Mouse (Mus musculus): ENCODE measurements around the gene Cxcl12.

The Cxcl12 gene

GRCm38 (mm10) chr6:117168321-117169011, at the start of gene Cxcl12:
Gene Cxcl12 (plus strand): TSS chr6:117168535.
- no peak for DNase-seq (ENCODE audit: low read depth, low spot score)

GRCm38 (mm10) chr6:117122074-117122473, 46.3 kb upstream of the Cxcl12 start:
- no peak for DNase-seq (ENCODE audit: low read depth, low spot score)

DNA sequence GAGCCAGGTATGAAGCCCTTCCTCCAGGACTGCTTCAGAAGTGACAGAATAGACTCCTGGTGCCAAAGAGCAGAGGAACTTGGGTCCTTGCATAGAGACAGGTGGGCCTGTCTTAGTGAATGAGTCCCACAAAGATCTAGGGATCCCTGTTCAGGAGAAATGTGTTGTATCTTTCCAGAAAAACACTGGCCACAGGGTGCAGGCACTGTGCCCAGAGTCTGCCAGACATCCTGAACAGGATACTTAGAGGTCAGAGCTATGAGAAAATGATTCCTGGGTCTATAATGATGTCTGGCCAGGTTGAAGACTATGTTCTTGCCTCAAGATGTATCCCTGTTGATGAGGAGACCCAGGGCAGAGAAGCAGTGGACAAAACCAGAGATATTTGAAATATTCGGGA, 42.0 kb upstream of the Cxcl12 start:
- DNase-seq (ENCODE audit: low read depth, low spot score): no peak

GRCm38 (mm10) chr6:117129443-117129842, 38.9 kb upstream of the Cxcl12 start:
- no peak for DNase-seq (ENCODE audit: low read depth, low spot score)

DNA sequence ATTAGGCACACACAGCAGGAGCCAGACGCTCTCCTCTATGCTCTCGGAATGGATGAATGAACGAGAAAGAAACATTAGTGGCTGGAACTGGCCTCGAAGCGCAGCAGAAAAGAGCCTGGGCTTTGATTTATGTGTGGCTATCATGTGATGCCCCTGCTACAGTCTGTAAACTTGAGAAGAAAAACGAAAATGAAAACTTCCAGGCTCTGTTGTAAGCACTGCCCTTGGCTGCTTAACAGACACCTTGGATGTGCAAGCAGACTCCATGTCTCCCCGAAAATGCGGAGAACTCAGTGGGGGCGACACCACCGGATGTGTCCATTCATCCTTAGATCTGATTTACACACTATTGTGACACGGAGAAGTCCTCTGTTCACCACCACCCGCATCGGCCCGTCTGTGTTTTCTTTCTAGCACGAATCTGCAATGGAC, 37.6 kb upstream of the Cxcl12 start:
- no peak for DNase-seq (ENCODE audit: low read depth, low spot score)

DNA sequence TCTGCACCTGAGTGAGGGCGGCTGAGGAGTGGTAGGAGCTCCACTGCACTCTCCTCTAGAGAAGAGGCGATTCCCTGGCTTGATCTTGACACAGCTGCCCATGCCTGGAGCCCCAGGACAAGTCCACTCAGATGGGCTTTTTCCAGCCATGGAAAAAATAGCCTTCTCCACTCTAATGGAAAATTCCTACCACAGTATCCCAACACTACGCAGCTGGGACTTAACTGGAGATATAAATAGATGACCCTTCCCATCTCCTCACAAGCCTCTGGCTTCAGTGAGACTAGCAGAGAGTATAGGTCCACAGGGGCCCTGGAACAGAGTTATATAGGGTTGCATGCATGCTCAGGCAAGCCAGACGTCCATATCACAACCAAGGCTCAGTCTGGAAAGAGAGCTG, 33.8 kb upstream of the Cxcl12 start:
- no peak for DNase-seq (ENCODE audit: low read depth, low spot score)

- DNase-seq (ENCODE audit: low read depth, low spot score): no peak
These were observed 30.6 kb upstream of the Cxcl12 start for GRCm38 (mm10) chr6:117137735-117138134.

DNA sequence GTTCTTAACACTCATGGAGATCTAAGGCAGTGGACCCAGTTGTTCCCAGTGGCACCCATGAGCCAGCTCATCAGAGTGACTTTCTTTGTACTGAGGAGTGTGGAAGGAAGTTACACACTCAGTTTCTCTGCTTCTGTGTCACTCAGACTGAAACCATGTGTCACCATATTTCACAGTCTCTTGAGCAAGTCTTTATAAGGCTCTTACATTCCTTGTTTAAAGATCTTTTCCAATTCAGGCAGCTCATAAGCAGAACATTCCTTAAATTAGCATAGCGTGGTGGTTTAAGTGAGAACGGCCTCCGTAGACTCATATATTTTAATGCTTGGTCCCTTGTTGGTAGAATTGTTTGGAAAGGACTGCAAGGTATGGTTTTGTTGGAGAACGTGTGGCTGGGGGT, 27.4 kb upstream of the Cxcl12 start:
- peak; percentile 38 for DNase-seq (ENCODE audit: low read depth, low spot score)

DNA sequence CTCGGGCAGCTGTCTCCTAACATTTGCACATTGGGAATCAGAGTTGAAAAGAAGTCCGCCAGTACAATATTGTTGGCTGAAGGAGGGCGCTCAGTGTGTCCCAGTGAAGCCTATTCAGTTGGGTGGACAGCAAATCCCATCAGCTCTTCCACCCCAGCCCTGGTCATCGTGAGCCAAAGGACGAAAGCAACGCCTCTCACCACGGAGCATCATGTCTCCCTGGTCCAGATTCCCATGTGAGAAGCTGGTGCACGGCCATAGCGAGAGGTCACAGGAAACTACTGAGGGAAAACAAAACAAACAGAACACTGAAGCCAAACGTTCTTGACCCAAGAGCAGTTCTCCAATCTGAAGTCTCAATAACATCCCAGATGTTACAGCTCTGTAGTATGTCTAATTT, 21.4 kb upstream of the Cxcl12 start:
- DNase-seq (ENCODE audit: low read depth, low spot score): no peak

DNA sequence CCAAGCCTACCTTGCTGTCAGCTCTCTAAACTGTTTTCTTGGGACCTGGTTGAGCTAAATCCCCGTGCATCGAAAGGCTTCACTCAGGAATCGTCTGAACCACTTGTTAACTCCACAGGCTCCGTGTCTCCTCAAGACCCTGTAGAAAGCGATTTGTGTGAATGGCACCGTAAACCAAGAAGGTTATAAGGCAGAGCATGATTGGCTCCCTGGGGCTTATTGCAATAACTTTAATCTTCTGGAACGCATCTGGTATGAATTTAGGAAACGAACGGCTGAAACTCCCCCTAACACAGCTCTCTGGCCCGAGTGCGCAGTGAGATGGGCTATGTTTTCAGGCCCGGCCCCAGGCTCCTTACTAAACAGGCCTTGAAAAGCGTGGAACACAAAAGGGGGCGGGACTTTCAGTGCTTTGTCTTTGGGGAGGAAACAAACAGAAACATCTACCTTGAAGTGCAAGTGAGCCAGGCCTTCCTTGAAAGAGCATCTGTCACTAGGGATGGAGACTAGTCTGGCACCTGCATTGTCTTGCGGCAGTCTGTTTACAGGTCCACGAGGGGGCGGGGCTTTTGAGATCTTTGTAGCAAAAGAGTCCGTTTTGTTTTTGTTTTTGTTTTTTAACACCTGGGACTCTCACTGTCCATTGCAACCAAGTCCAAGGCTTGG, 16.7 kb upstream of the Cxcl12 start:
- no peak for DNase-seq (ENCODE audit: low read depth, low spot score)

DNA sequence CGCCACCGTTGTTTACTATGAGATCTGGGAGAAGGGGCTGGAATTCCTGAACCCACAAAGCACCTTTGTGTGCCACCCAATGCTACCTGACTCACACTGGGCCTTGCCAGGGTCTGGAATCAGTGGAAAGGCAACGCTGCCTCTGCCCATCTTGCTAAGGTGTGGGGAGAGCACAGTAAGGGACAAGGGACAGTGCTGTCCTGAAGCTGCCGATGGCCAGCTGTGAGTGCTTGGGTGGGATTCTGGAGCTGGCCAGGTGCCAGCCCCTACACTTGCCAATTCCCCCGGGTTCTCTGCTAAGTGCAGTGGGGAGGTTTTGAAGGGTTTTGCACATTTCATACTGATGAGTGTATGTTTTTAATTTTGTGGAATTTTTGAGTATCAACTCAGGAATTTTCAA, 15.3 kb upstream of the Cxcl12 start:
- DNase-seq (ENCODE audit: low read depth, low spot score): no peak

DNA sequence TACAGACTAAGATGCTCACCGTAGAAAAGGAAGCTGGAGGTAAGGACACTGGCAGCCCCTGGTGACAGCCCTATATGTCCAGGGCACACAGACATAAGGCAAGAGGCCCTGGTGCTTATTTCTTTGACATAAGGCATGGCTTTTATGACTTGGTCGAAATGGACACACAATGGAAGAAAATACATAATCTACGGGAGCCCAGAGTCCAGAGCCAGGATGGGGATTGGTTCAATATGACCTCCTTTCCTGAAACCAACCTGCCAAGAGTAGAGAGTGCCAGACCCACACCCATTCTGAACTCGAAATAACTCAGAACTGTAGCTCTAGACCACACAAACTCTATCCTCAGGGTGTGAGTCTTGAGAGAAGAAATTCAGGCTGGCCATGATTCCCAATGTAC, 11.5 kb upstream of the Cxcl12 start:
- no peak for DNase-seq (ENCODE audit: low read depth, low spot score)

- no peak for DNase-seq (ENCODE audit: low read depth, low spot score)
These were observed 8.3 kb upstream of the Cxcl12 start for GRCm38 (mm10) chr6:117159710-117160690.

GRCm38 (mm10) chr6:117163486-117163885, 4.8 kb upstream of the Cxcl12 start:
- no peak for DNase-seq (ENCODE audit: low read depth, low spot score)

- DNase-seq (ENCODE audit: low read depth, low spot score): peak; percentile 79
These were observed 1.5 kb upstream of the Cxcl12 start for GRCm38 (mm10) chr6:117166581-117167425.

DNA sequence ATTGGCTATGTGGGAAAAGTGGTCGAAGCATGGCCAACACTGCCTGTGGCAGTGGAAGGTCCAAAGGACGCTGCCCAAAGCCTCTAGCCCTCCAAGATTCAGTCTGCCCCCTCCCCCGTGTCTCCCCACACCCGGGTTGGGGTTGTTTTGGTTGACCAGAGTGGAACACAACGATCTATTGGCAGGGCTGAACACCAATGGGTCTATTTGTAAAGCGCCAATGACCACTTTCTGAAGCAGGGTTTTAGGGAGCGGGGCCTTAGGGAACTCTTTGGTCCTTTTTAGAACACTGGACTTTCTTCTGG, 957 bp upstream of the Cxcl12 start:
- DNase-seq (ENCODE audit: low read depth, low spot score): no peak

- no peak for DNase-seq (ENCODE audit: low read depth, low spot score)
These were observed 945 bp downstream of the Cxcl12 start for GRCm38 (mm10) chr6:117169051-117169909.

GRCm38 (mm10) chr6:117169910-117170747, 1.8 kb downstream of the Cxcl12 start:
- no peak for DNase-seq (ENCODE audit: low read depth, low spot score)

- DNase-seq (ENCODE audit: low read depth, low spot score): no peak
These were observed 4.0 kb downstream of the Cxcl12 start for GRCm38 (mm10) chr6:117172358-117172757.

DNA sequence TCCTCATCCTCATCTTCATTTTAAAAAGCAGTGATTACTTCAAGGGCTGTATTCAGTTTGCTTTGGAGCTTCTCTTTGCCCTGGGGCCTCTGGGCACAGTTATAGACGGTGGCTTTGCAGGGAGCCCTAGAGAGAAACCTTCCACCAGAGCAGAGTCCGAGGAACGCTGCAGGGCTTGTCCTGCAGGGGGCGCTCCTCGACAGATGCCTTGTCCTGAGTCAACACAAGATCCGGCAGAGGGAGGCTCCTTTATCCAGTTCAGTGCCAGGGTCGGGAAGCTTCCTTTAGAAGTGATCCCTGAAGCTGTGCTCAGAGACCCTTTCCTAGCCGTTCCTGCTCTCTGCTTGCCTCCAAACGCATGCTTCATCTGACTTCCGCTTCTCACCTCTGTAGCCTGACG, 5.5 kb downstream of the Cxcl12 start:
- no peak for DNase-seq (ENCODE audit: low read depth, low spot score)

Measured in telencephalon, adult 2 months (tissue).